Comparison of ENCODE assay signal across 7 mouse cellular contexts in genomic region chr12:102757689-102758402, GRCm38 (mm10). TPM values are rescaled to one million over a fixed set of nuclear protein-coding genes. Genes with fewer than 3 reads are reported as not detected.
DNase-seq lines count a peak whose midpoint lies in the region; ATAC-seq lines count a peak whose summit lies in the region.

Gm28051 (minus strand) TSS chr12:102757765.
Gon7 (minus strand) TSS chr12:102757803.
Ubr7 (plus strand) TSS chr12:102757967.

- peak; percentile 98 for ATAC-seq in intestine, embryonic 16.5 days
- ATAC-seq in midbrain, embryonic 11.5 days (ENCODE audit: low FRiP score), result peak; percentile 97

- peak within 1 kb of the TSS; percentile 85 for H3K4me2 ChIP-seq in intestine, embryonic 16.5 days (ENCODE audit: low read depth, low read length)
- H3K4me2 ChIP-seq in midbrain, embryonic 11.5 days, result peak within 1 kb of the TSS; percentile 75

- DNase-seq in adrenal gland, adult 8-10 months, result peak; percentile 95
- peak; percentile 96 for DNase-seq in embryo, embryonic 9.5 days (ENCODE audit: extremely low spot score)
- peak; percentile 91 to 97 for DNase-seq in gastrocnemius, postnatal 4 days (ENCODE audit: low spot score in 2 of 2)
- DNase-seq in left cerebral cortex, postnatal 36 days (ENCODE audit: low spot score in 2 of 2), result peak; percentile 97 to 98
- peak; percentile 99 for DNase-seq in midbrain, embryonic 11.5 days (ENCODE audit: low spot score, missing footprints)
- peak; percentile 91 for DNase-seq in skeletal muscle tissue, adult 2 months (ENCODE audit: low read depth, low spot score)

- H3K27me3 ChIP-seq in intestine, embryonic 16.5 days (replicated peaks; ENCODE audit: control insufficient read depth, insufficient read depth, low read length), result no peaks in the 10 kb centered on the region
- H3K27me3 ChIP-seq in midbrain, embryonic 11.5 days (ENCODE audit: control insufficient read depth, insufficient read depth, low read length), result no peaks in the 10 kb centered on the region

- intact Hi-C loops in left cerebral cortex, postnatal 36 days (cut with DNase I), result no loop called here

- under 1% methylated on average over 71 of the region's 73 CpGs for WGBS in intestine, embryonic 16.5 days
- WGBS in midbrain, embryonic 11.5 days, result under 1% methylated on average over 73 of the region's 73 CpGs

- peaks cover 11% of the 10 kb centered on the region for H3K4me1 ChIP-seq in intestine, embryonic 16.5 days (ENCODE audit: control insufficient read depth, insufficient read depth, low read length)
- peaks cover 16% of the 10 kb centered on the region for H3K4me1 ChIP-seq in midbrain, embryonic 11.5 days (ENCODE audit: control insufficient read depth, insufficient read depth, low read length)

- H3K27ac ChIP-seq in intestine, embryonic 16.5 days (ENCODE audit: low read length), result peak within 1 kb of the TSS; percentile 94
- H3K27ac ChIP-seq in midbrain, embryonic 11.5 days (ENCODE audit: low read depth, low read length), result peak within 1 kb of the TSS; percentile 81

- peak within 1 kb of the TSS; percentile 70 for H3K4me3 ChIP-seq in intestine, embryonic 16.5 days (ENCODE audit: low read length)
- H3K4me3 ChIP-seq in midbrain, embryonic 11.5 days (ENCODE audit: low read depth, low read length), result peak within 1 kb of the TSS; percentile 70

- peak within 1 kb of the TSS; percentile 80 for H3K9ac ChIP-seq in intestine, embryonic 16.5 days (ENCODE audit: low read depth, low read length)
- peak within 1 kb of the TSS; percentile 78 for H3K9ac ChIP-seq in midbrain, embryonic 11.5 days (ENCODE audit: low read length)

- H3K36me3 ChIP-seq in intestine, embryonic 16.5 days (ENCODE audit: control insufficient read depth, insufficient read depth, low read length), result 0 out of 2 replicates have a peak, but pooled peaks cover 7% of the 10 kb centered on the region
- no peaks in the 10 kb centered on the region for H3K36me3 ChIP-seq in midbrain, embryonic 11.5 days (ENCODE audit: control insufficient read depth, insufficient read depth, low read length)

- H3K9me3 ChIP-seq in intestine, embryonic 16.5 days (ENCODE audit: control insufficient read depth, low read length), result no peaks in the 10 kb centered on the region
- no peaks in the 10 kb centered on the region for H3K9me3 ChIP-seq in midbrain, embryonic 11.5 days (ENCODE audit: control insufficient read depth, low read length)

RNA-seq across cellular contexts. Expression of gene Gm28051, which starts in this region (rescaled TPM):
- total RNA-seq in adrenal gland, adult 8-10 months (2022), result not detected
- total RNA-seq in gastrocnemius, postnatal 4 days (2021), result not detected
- polyA plus RNA-seq in intestine, embryonic 16.5 days (2015; fragmentation: Nextera tagmentation; extraction: Ambion mirVana), result not detected in 2 replicates
- total RNA-seq in left cerebral cortex, postnatal 36 days (2021), result not detected
- not detected in 2 replicates for polyA plus RNA-seq in midbrain, embryonic 11.5 days (2014; fragmentation: Nextera tagmentation; extraction: Ambion mirVana)

RNA-seq across cellular contexts. Expression of gene Gon7, which starts in this region (rescaled TPM):
- 10 to 100 TPM; 12.1 to 16.5 (median 14.6) TPM for total RNA-seq in adrenal gland, adult 8-10 months (2022)
- total RNA-seq in gastrocnemius, postnatal 4 days (2021), result 10 to 100 TPM in 1 of 2 experiments, 1 to 10 TPM in 1; 9.5 to 10.9 TPM
- polyA plus RNA-seq in intestine, embryonic 16.5 days (2015; fragmentation: Nextera tagmentation; extraction: Ambion mirVana), result 26.7 and 30.0 TPM in 2 replicates
- 10 to 100 TPM; 12.7 to 14.5 TPM for total RNA-seq in left cerebral cortex, postnatal 36 days (2021)
- 47.7 and 52.6 TPM in 2 replicates for polyA plus RNA-seq in midbrain, embryonic 11.5 days (2014; fragmentation: Nextera tagmentation; extraction: Ambion mirVana)

RNA-seq across cellular contexts. Expression of gene Ubr7, which starts in this region (rescaled TPM):
- 10 to 100 TPM; 30.2 to 41.2 (median 36.3) TPM for total RNA-seq in adrenal gland, adult 8-10 months (2022)
- 10 to 100 TPM; 28.7 to 31.1 TPM for total RNA-seq in gastrocnemius, postnatal 4 days (2021)
- 32.5 and 33.6 TPM in 2 replicates for polyA plus RNA-seq in intestine, embryonic 16.5 days (2015; fragmentation: Nextera tagmentation; extraction: Ambion mirVana)
- 10 to 100 TPM; 33.7 to 34.0 TPM for total RNA-seq in left cerebral cortex, postnatal 36 days (2021)
- 70.8 and 75.0 TPM in 2 replicates for polyA plus RNA-seq in midbrain, embryonic 11.5 days (2014; fragmentation: Nextera tagmentation; extraction: Ambion mirVana)

Comparison
In these comparisons a context has a peak if more than half of its experiments do, and no peak if none do; other contexts are left out.
1. Peak in every context shown above with its lines: DNase-seq, ATAC-seq, H3K4me3 ChIP-seq and H3K27ac ChIP-seq.